Mouse (Mus musculus): ENCODE measurements around the gene Nell2. TPM values are rescaled to one million over a fixed set of nuclear protein-coding genes. Genes with fewer than 3 reads are reported as not detected.

The Nell2 gene
- polyA plus RNA-seq, 1 experiment from 2014 or later, result 0.18 TPM

- Histone ChIP-seq H3K4me1 (ENCODE audit: insufficient read depth) (no peaks in the 10 kb centered on the region), H3K36me3 (replicated peaks; ENCODE audit: insufficient read depth, low read length) (no peaks in the 10 kb centered on the region), H3K9ac (replicated peaks) (no peak overlapping the region), H3K4me2 (ENCODE audit: low read depth, low read length) (no peak overlapping the region), H3K27ac (ENCODE audit: low read depth) (no peak overlapping the region), H3K27me3 (ENCODE audit: insufficient read depth, low read length) (no peaks in the 10 kb centered on the region), H3K4me3 (ENCODE audit: low read depth, low read length) (no peak overlapping the region), H3K9me3 (ENCODE audit: low read length) (no peaks in the 10 kb centered on the region)
- no peak for ATAC-seq
- no peak for DNase-seq
- WGBS (ENCODE audit: insufficient replicate concordance), result 71% methylated on average over 7 of the region's 7 CpGs
- TF ChIP-seq EP300 (IDR thresholded peaks at IDR 0.05; ENCODE audit: low read depth), result no peak
- no peak for TF ChIP-seq CTCF (IDR thresholded peaks at IDR 0.05; ENCODE audit: low read depth)
Measured at GRCm38 (mm10) chr15:95425085-95425484, 103.3 kb downstream of the Nell2 start.

- no peaks in the 10 kb centered on the region for H3K36me3 ChIP-seq (replicated peaks; ENCODE audit: insufficient read depth, low read length)
- H3K4me2 ChIP-seq (ENCODE audit: low read depth, low read length), result no peak overlapping the region
- no peaks in the 10 kb centered on the region for H3K4me1 ChIP-seq (ENCODE audit: insufficient read depth)
- H3K27ac ChIP-seq (ENCODE audit: low read depth), result no peak overlapping the region
- H3K9me3 ChIP-seq (ENCODE audit: low read length), result no peaks in the 10 kb centered on the region; the same call in 1 of the 2 replicates
- 80% methylated on average over 15 of the region's 15 CpGs for WGBS (ENCODE audit: insufficient replicate concordance)
- no peaks in the 10 kb centered on the region for H3K27me3 ChIP-seq (ENCODE audit: insufficient read depth, low read length)
- H3K4me3 ChIP-seq (ENCODE audit: low read depth, low read length), result no peak overlapping the region
- TF ChIP-seq EP300 (IDR thresholded peaks at IDR 0.05; ENCODE audit: low read depth) (no peak), CTCF (IDR thresholded peaks at IDR 0.05; ENCODE audit: low read depth) (no peak)
- no peak for DNase-seq
- H3K9ac ChIP-seq (replicated peaks), result no peak overlapping the region
- no peak for ATAC-seq
Measured at GRCm38 (mm10) chr15:95422226-95422950, 106.0 kb downstream of the Nell2 start.

GRCm38 (mm10) chr15:95418641-95419040 lies 109.7 kb downstream of the Nell2 start:
- DNase-seq, result no peak

GRCm38 (mm10) chr15:95411949-95412741 lies 116.2 kb downstream of the Nell2 start:
- H3K27ac ChIP-seq (ENCODE audit: low read depth), result no peak overlapping the region
- TF ChIP-seq EP300 (IDR thresholded peaks at IDR 0.05; ENCODE audit: low read depth), result no peak
- no peak for TF ChIP-seq CTCF (IDR thresholded peaks at IDR 0.05; ENCODE audit: low read depth)
- H3K9me3 ChIP-seq (ENCODE audit: low read length), result no peaks in the 10 kb centered on the region
- H3K9ac ChIP-seq (replicated peaks), result no peak overlapping the region
- no peak overlapping the region for H3K4me3 ChIP-seq (ENCODE audit: low read depth, low read length)
- WGBS (ENCODE audit: insufficient replicate concordance), result 67% methylated on average over 5 of the region's 5 CpGs
- no peaks in the 10 kb centered on the region for H3K4me1 ChIP-seq (ENCODE audit: insufficient read depth)
- H3K4me2 ChIP-seq (ENCODE audit: low read depth, low read length), result no peak overlapping the region
- no peak for ATAC-seq
- no peaks in the 10 kb centered on the region for H3K36me3 ChIP-seq (replicated peaks; ENCODE audit: insufficient read depth, low read length)
- H3K27me3 ChIP-seq (ENCODE audit: insufficient read depth, low read length), result no peaks in the 10 kb centered on the region
- DNase-seq, result no peak

More at GRCm38 (mm10) chr15:95418641-95419040, 109.7 kb downstream of the Nell2 start:
- 69% methylated on average over 4 of the region's 4 CpGs for WGBS (ENCODE audit: insufficient replicate concordance)
- no peaks in the 10 kb centered on the region for H3K36me3 ChIP-seq (replicated peaks; ENCODE audit: insufficient read depth, low read length)
- no peaks in the 10 kb centered on the region for H3K27me3 ChIP-seq (ENCODE audit: insufficient read depth, low read length)
- H3K9me3 ChIP-seq (ENCODE audit: low read length), result no peaks in the 10 kb centered on the region; the same call in 1 of the 2 replicates
- ATAC-seq, result no peak
- H3K4me3 ChIP-seq (ENCODE audit: low read depth, low read length), result no peak overlapping the region
- no peak overlapping the region for H3K27ac ChIP-seq (ENCODE audit: low read depth)
- TF ChIP-seq EP300 (IDR thresholded peaks at IDR 0.05; ENCODE audit: low read depth), result no peak
- TF ChIP-seq CTCF (IDR thresholded peaks at IDR 0.05; ENCODE audit: low read depth), result no peak
- no peak overlapping the region for H3K9ac ChIP-seq (replicated peaks)
- H3K4me1 ChIP-seq (ENCODE audit: insufficient read depth), result no peaks in the 10 kb centered on the region
- no peak overlapping the region for H3K4me2 ChIP-seq (ENCODE audit: low read depth, low read length)

- Histone ChIP-seq H3K9me3 (ENCODE audit: low read length) (no peaks in the 10 kb centered on the region), H3K27ac (ENCODE audit: low read depth) (no peak overlapping the region), H3K27me3 (ENCODE audit: insufficient read depth, low read length) (no peaks in the 10 kb centered on the region), H3K4me2 (ENCODE audit: low read depth, low read length) (no peak overlapping the region), H3K9ac (replicated peaks) (no peak overlapping the region), H3K36me3 (replicated peaks; ENCODE audit: insufficient read depth, low read length) (no peaks in the 10 kb centered on the region), H3K4me3 (ENCODE audit: low read depth, low read length) (no peak overlapping the region), H3K4me1 (ENCODE audit: insufficient read depth) (no peaks in the 10 kb centered on the region)
- ATAC-seq (no peak), DNase-seq (no peak)
- TF ChIP-seq EP300 (IDR thresholded peaks at IDR 0.05; ENCODE audit: low read depth), result no peak
- 79% methylated on average over 11 of the region's 11 CpGs for WGBS (ENCODE audit: insufficient replicate concordance)
Measured at GRCm38 (mm10) chr15:95410213-95410843, 118.0 kb downstream of the Nell2 start.

GRCm38 (mm10) chr15:95390347-95390746 lies 138.0 kb downstream of the Nell2 start:
- 70% methylated on average over 5 of the region's 5 CpGs for WGBS (ENCODE audit: insufficient replicate concordance)
- Histone ChIP-seq H3K4me3 (ENCODE audit: low read depth, low read length) (no peak overlapping the region), H3K27ac (ENCODE audit: low read depth) (no peak overlapping the region), H3K4me1 (ENCODE audit: insufficient read depth) (no peaks in the 10 kb centered on the region), H3K4me2 (ENCODE audit: low read depth, low read length) (no peak overlapping the region), H3K9ac (replicated peaks) (no peak overlapping the region), H3K27me3 (ENCODE audit: insufficient read depth, low read length) (no peaks in the 10 kb centered on the region), H3K9me3 (ENCODE audit: low read length) (no peaks in the 10 kb centered on the region), H3K36me3 (replicated peaks; ENCODE audit: insufficient read depth, low read length) (no peaks in the 10 kb centered on the region)
- TF ChIP-seq CTCF (IDR thresholded peaks at IDR 0.05; ENCODE audit: low read depth) (no peak), EP300 (IDR thresholded peaks at IDR 0.05; ENCODE audit: low read depth) (no peak)
- DNase-seq, result no peak
- ATAC-seq, result no peak

Measured in liver, postnatal 0 days (tissue).